Mouse (Mus musculus) megakaryocyte, embryonic 14.5 days (primary cell): Measurements from ENCODE around the gene Cyp2d11.

ENCODE experiments used
- FLI1 ChIP-seq: IDR thresholded peaks from 2 replicates; pipeline ENCODE4 v1.6.1; 2012; ENCODE audit warnings: low read length, inconsistent platforms, mixed read lengths
- GATA1 ChIP-seq: IDR thresholded peaks from 3 replicates; pipeline ENCODE4 v1.6.1; 2012; ENCODE audit warnings: mixed read lengths, low read length, inconsistent platforms, borderline replicate concordance

- TF ChIP-seq GATA1 (peak; percentile 54; the same call in 1 of the 3 replicates), FLI1 (no peak)
Measured at GRCm38 (mm10) chr15:82341675-82342542, 51.9 kb downstream of the Cyp2d11 start.
